Mouse (Mus musculus): ENCODE results near the gene Notch4. TPM values are rescaled to one million over a fixed set of nuclear protein-coding genes. Genes with fewer than 3 reads are reported as not detected.

Notch4 gene
- 14.8 TPM for polyA plus RNA-seq (2014; fragmentation: Illumina TruSeq; extraction: RNeasy Lipid Tissue Mini Kit (QIAGEN cat#74804); ENCODE audit: low read depth, low replicate concordance)

GRCm38 (mm10) chr17:34564003-34564421, at the start of gene Notch4:
TSS of gene Notch4 (plus strand) at chr17:34564268.

GRCm38 (mm10) chr17:34517252-34517651, 46.8 kb upstream of the Notch4 start, which contains the start of gene Btnl6:
TSS of gene Btnl6 (minus strand) at chr17:34517352.

GRCm38 (mm10) chr17:34589681-34590101, 25.6 kb downstream of the Notch4 start, which contains the start of gene Gpsm3:
TSS of gene Gpsm3 (plus strand) at chr17:34589806.

GRCm38 (mm10) chr17:34591029-34591993, 27.2 kb downstream of the Notch4 start, which contains the start of gene Pbx2:
TSS of gene Pbx2 (plus strand) at chr17:34591266.

DNA sequence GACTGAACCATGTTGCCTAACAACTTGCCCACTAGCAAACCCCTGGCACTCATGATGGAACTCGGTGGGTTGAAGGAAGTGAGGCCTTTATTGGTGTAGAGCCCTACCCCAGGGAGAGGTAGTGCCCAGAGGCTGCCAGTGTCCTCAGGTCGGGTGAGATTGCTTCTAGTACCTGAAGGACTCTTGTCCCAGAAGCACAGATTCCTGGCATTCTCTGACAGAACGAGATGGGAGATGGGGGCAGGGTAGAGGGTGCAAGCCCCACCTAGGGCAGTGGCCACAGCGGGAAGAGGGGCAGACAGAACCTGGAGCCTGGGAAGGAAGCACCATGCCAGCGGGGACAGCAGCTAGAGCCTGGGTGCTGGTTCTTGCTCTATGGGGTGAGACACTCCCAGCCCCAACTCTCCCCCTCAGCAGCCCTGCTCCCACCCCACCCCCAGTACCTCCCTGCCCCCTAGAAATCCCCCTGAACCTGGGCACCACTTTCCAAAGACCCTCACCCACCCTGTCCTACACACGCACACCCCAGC, 33.6 kb downstream of the Notch4 start, which contains the start of gene Ager:
Ager (plus strand) TSS at position 297 of the 530 bp plus-strand sequence.

GRCm38 (mm10) chr17:34603375-34604060, 39.5 kb downstream of the Notch4 start, which contains the start of gene Rnf5:
TSS of gene Rnf5 (minus strand) at chr17:34603690.

DNA sequence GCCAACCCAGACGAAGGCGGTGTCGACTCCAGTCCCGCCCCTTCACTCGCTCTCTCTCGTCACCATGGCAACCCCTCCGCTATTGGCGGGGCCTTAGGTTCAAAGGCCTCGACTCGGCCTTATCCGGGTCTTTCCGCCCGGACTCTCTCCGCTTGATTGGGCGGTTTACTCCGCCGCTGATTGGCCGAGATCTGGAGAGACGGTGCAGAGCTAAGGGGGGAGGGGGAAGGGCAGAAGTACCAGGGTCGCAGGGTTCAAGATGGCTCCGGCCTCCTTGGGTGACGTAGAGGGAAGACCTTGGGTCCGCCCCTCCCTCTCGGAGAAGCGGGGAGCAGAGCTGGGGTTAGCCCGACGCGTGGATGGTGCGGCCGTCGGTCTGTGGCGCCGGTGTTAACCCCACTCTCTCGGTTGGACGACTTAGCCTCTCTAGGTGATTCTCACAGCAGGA, 40.0 kb downstream of the Notch4 start, which contains the start of gene Agpat1:
Agpat1 (plus strand) TSS at position 202 of the 448 bp plus-strand sequence.

DNA sequence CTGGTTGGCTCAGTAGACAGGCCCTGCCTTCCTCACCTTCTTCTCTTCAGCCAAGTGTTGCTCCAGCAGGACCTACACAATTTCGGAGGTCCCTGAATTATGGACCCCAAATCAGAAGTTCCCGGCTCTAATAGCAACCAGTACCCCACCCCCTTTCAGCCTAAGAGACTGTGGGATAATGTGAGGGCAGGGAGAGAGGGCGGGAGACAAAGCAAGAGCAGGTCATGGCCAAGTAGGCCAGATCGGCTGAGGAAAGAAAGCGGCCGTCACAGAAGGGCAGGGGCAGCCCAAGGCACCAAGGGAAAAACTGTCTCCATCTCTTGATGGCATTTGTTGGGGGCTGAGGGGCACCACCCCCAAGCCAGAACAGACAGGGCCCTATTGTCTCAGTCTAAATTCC, 51.8 kb downstream of the Notch4 start, which contains the start of gene Egfl8:
Egfl8 (minus strand) TSS at position 101 of the 400 bp plus-strand sequence.

DNA sequence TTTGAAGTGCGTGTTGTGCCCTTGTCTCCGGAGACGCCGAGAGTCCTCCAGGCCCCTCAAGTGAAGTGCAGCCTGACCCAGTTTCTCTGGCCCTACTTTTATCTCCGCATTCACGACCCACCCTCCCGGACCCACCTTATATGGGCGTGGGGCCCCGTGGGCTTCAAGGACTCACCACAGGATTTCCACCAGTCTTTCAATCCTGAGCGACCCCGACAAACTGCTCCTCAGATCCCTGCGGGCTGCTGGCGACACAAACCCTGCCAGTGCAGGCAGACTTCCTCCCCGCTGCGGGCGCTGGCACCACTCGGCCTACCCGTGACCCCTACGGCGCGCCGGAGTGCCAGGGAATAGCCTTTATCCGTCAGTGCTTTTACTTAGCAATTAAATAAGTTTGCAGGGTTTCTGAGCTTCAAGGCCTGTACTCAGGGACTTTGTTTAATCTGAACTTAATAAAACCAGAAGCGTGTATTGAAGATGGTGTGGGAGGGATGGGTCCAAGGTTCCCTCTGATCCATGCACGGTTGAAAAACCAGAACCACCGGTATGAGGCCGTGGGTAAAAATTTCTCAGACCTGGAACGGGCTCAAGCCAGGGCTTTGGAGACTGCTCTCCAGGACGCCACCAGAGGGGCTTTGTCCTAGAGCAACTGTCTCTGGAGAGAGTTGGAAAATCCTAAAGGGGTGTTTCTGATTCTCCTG, 64.0 kb downstream of the Notch4 start, which contains the start of gene Ppt2:
Ppt2 (minus strand) TSS at position 568 of the 701 bp plus-strand sequence.

DNA sequence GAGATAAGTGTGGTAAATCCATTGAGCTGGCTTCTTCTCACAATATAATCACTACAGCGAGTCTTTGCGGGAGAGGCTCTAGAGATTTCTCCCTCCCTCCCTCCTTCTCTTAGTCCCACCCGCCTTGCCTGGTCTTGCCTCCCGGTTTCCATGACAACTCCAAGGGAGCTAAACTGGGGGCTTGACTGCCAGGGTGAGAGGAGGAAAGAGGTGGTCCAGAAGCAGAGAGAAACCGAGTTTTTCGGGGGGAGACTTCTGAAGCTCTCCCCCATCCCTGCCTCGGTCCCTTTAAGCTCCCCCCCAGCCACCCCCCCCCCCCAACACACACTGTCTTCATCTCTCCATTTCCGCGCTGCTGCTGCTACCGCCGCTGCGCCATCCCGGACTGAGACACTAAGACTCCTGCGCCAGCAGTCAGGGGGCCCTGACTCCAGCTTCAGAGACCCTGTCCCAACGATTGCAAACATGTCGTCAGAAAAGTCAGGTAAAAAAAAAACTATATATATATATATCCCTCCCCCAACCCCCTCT, 65.2 kb downstream of the Notch4 start, which contains the start of gene Prrt1:
Prrt1 (plus strand) TSS at position 313 of the 531 bp plus-strand sequence.

Other genes starting within 250 kb of the Notch4 start
- not detected for gene H2-Eb2, start 238.6 kb upstream of the Notch4 start, polyA plus RNA-seq (2014; fragmentation: Illumina TruSeq; extraction: RNeasy Lipid Tissue Mini Kit (QIAGEN cat#74804); ENCODE audit: low read depth, low replicate concordance)
- gene Btnl2, start 209.4 kb upstream of the Notch4 start, polyA plus RNA-seq (2014; fragmentation: Illumina TruSeq; extraction: RNeasy Lipid Tissue Mini Kit (QIAGEN cat#74804); ENCODE audit: low read depth, low replicate concordance): not detected
- not detected for gene Btnl1, start 187.1 kb upstream of the Notch4 start, polyA plus RNA-seq (2014; fragmentation: Illumina TruSeq; extraction: RNeasy Lipid Tissue Mini Kit (QIAGEN cat#74804); ENCODE audit: low read depth, low replicate concordance)
- not detected for gene BC051142, start 165.4 kb upstream of the Notch4 start, polyA plus RNA-seq (2014; fragmentation: Illumina TruSeq; extraction: RNeasy Lipid Tissue Mini Kit (QIAGEN cat#74804); ENCODE audit: low read depth, low replicate concordance)
- not detected for gene Btnl4, start 87.0 kb upstream of the Notch4 start, polyA plus RNA-seq (2014; fragmentation: Illumina TruSeq; extraction: RNeasy Lipid Tissue Mini Kit (QIAGEN cat#74804); ENCODE audit: low read depth, low replicate concordance)
- gene Btnl6, start 46.9 kb upstream of the Notch4 start, polyA plus RNA-seq (2014; fragmentation: Illumina TruSeq; extraction: RNeasy Lipid Tissue Mini Kit (QIAGEN cat#74804); ENCODE audit: low read depth, low replicate concordance): not detected
- gene Gpsm3, start 25.5 kb downstream of the Notch4 start, polyA plus RNA-seq (2014; fragmentation: Illumina TruSeq; extraction: RNeasy Lipid Tissue Mini Kit (QIAGEN cat#74804); ENCODE audit: low read depth, low replicate concordance): 6.1 TPM
- 18.1 TPM for gene Pbx2, start 27.0 kb downstream of the Notch4 start, polyA plus RNA-seq (2014; fragmentation: Illumina TruSeq; extraction: RNeasy Lipid Tissue Mini Kit (QIAGEN cat#74804); ENCODE audit: low read depth, low replicate concordance)
- gene Ager, start 33.6 kb downstream of the Notch4 start, polyA plus RNA-seq (2014; fragmentation: Illumina TruSeq; extraction: RNeasy Lipid Tissue Mini Kit (QIAGEN cat#74804); ENCODE audit: low read depth, low replicate concordance): 0.63 TPM
- gene Rnf5, start 39.4 kb downstream of the Notch4 start, polyA plus RNA-seq (2014; fragmentation: Illumina TruSeq; extraction: RNeasy Lipid Tissue Mini Kit (QIAGEN cat#74804); ENCODE audit: low read depth, low replicate concordance): 49.3 TPM
- 65.9 TPM for gene Agpat1, start 40.0 kb downstream of the Notch4 start, polyA plus RNA-seq (2014; fragmentation: Illumina TruSeq; extraction: RNeasy Lipid Tissue Mini Kit (QIAGEN cat#74804); ENCODE audit: low read depth, low replicate concordance)
- 0.84 TPM for gene Egfl8, start 51.7 kb downstream of the Notch4 start, polyA plus RNA-seq (2014; fragmentation: Illumina TruSeq; extraction: RNeasy Lipid Tissue Mini Kit (QIAGEN cat#74804); ENCODE audit: low read depth, low replicate concordance)
- 56.2 TPM for gene Ppt2, start 64.2 kb downstream of the Notch4 start, polyA plus RNA-seq (2014; fragmentation: Illumina TruSeq; extraction: RNeasy Lipid Tissue Mini Kit (QIAGEN cat#74804); ENCODE audit: low read depth, low replicate concordance)
- gene Prrt1, start 65.3 kb downstream of the Notch4 start, polyA plus RNA-seq (2014; fragmentation: Illumina TruSeq; extraction: RNeasy Lipid Tissue Mini Kit (QIAGEN cat#74804); ENCODE audit: low read depth, low replicate concordance): 4.3 TPM
- 5.5 TPM for gene Fkbpl, start 80.5 kb downstream of the Notch4 start, polyA plus RNA-seq (2014; fragmentation: Illumina TruSeq; extraction: RNeasy Lipid Tissue Mini Kit (QIAGEN cat#74804); ENCODE audit: low read depth, low replicate concordance)
- gene Atf6b, start 82.9 kb downstream of the Notch4 start, polyA plus RNA-seq (2014; fragmentation: Illumina TruSeq; extraction: RNeasy Lipid Tissue Mini Kit (QIAGEN cat#74804); ENCODE audit: low read depth, low replicate concordance): 19.6 TPM
- gene Tnxb, start 106.3 kb downstream of the Notch4 start, polyA plus RNA-seq (2014; fragmentation: Illumina TruSeq; extraction: RNeasy Lipid Tissue Mini Kit (QIAGEN cat#74804); ENCODE audit: low read depth, low replicate concordance): 19.1 TPM
- 19.0 TPM for gene C4b, start 179.6 kb downstream of the Notch4 start, polyA plus RNA-seq (2014; fragmentation: Illumina TruSeq; extraction: RNeasy Lipid Tissue Mini Kit (QIAGEN cat#74804); ENCODE audit: low read depth, low replicate concordance)
- not detected for gene Cyp21a1, start 240.3 kb downstream of the Notch4 start, polyA plus RNA-seq (2014; fragmentation: Illumina TruSeq; extraction: RNeasy Lipid Tissue Mini Kit (QIAGEN cat#74804); ENCODE audit: low read depth, low replicate concordance)